Mouse (Mus musculus) MEL (cell line): ENCODE measurements around the gene Bach2. TPM values are rescaled to one million over a fixed set of nuclear protein-coding genes. Genes with fewer than 3 reads are reported as not detected.

ENCODE experiments used
- DNase-seq: peaks from one replicate; pipeline ENCODE4 v3.0.0; 2011; ENCODE audit warnings: low read depth, low spot score
- H3K27ac ChIP-seq: 2 replicates; pipeline ENCODE4 v1.5.1; 2012; ENCODE audit warnings: low read depth, mild to moderate bottlenecking, control low read depth, low read length, moderate library complexity; ENCODE audit not compliant: control insufficient read depth
- H3K27me3 ChIP-seq, 2 experiments: fragments of 150-350 bp in 1 of 2; sonication (generic) in 1 of 2; 2 replicates each; pipeline ENCODE4 v1.6.1; 2012; ENCODE audit warnings: low read length in 2 of 2, mild to moderate bottlenecking in 2 of 2, improper control_type of control experiment in 1 of 2, moderate library complexity in 1 of 2; ENCODE audit not compliant: insufficient read depth in 2 of 2, control insufficient read depth in 1 of 2
- H3K36me3 ChIP-seq, 2 experiments: 2 replicates each; pipeline ENCODE4 v1.6.1; 2012 to 2014; ENCODE audit warnings: low read length in 2 of 2, improper control_type of control experiment in 1 of 2, inconsistent platforms in 1 of 2, mild to moderate bottlenecking in 1 of 2; ENCODE audit not compliant: insufficient read depth in 2 of 2, control insufficient read depth in 1 of 2
- H3K4me1 ChIP-seq, 2 experiments: fragments of 150-350 bp in 1 of 2; sonication (generic) in 1 of 2; 2 replicates each; pipeline ENCODE4 v1.6.1; 2012; ENCODE audit warnings: low read length in 2 of 2, improper control_type of control experiment in 1 of 2, mild to moderate bottlenecking in 1 of 2; ENCODE audit not compliant: insufficient read depth in 2 of 2, control insufficient read depth in 1 of 2
- H3K4me3 ChIP-seq, 2 experiments: fragments of 150-350 bp in 1 of 2; sonication (generic) in 1 of 2; 2 replicates each; pipeline ENCODE4 v1.5.1; 2012; ENCODE audit warnings: low read depth in 2 of 2, low read length in 2 of 2, mild to moderate bottlenecking in 2 of 2, moderate library complexity in 2 of 2, control low read depth in 1 of 2, improper control_type of control experiment in 1 of 2; ENCODE audit not compliant: control insufficient read depth in 1 of 2, insufficient read depth in 1 of 2
- H3K79me2 ChIP-seq: 2 replicates; pipeline ENCODE4 v1.6.1; 2012; ENCODE audit warnings: mild to moderate bottlenecking, low read length, moderate library complexity; ENCODE audit not compliant: control insufficient read depth, poor library complexity, insufficient read depth
- H3K9ac ChIP-seq: 2 replicates; pipeline ENCODE4 v1.6.1; 2012; ENCODE audit warnings: low read depth, mild to moderate bottlenecking, control low read depth, low read length, moderate library complexity; ENCODE audit not compliant: control insufficient read depth, poor library complexity, severe bottlenecking
- H3K9me3 ChIP-seq: fragments of 150-350 bp; sonication (generic); replicated peaks from 2 replicates; pipeline ENCODE4 v1.6.1; 2012; ENCODE audit warnings: mild to moderate bottlenecking, low read length, improper control_type of control experiment, moderate library complexity; ENCODE audit not compliant: insufficient read depth
- BHLHE40 ChIP-seq: IDR thresholded peaks from 2 replicates; pipeline ENCODE4 v1.6.1; 2012; ENCODE audit warnings: low read depth, mild to moderate bottlenecking, inconsistent platforms, low read length, improper control_type of control experiment, borderline replicate concordance
- CHD1 ChIP-seq: IDR thresholded peaks from 2 replicates; pipeline ENCODE4 v1.6.1; 2012; ENCODE audit warnings: low read depth, mild to moderate bottlenecking, inconsistent platforms, low read length, improper control_type of control experiment
- CHD2 ChIP-seq: IDR thresholded peaks from 2 replicates; pipeline ENCODE4 v1.6.1; 2011; ENCODE audit warnings: low read length, improper control_type of control experiment
- CTCF ChIP-seq, 3 experiments: IDR thresholded peaks in 2 of 3; conservative IDR thresholded peaks in 1 of 3; 2 replicates each; pipeline ENCODE4 v1.5.1; 2011 to 2012; ENCODE audit warnings: low read length in 3 of 3, low read depth in 2 of 3, mild to moderate bottlenecking in 2 of 3, improper control_type of control experiment in 1 of 3, inconsistent platforms in 1 of 3, mixed read lengths in 1 of 3, moderate library complexity in 1 of 3; ENCODE audit not compliant: control insufficient read depth in 1 of 3, insufficient read depth in 1 of 3, poor library complexity in 1 of 3, severe bottlenecking in 1 of 3
- ELF1 ChIP-seq: IDR thresholded peaks from 2 replicates; pipeline ENCODE4 v1.6.1; 2014; ENCODE audit warnings: low read depth, mild to moderate bottlenecking, inconsistent platforms, low read length, improper control_type of control experiment, moderate library complexity
- EP300 ChIP-seq, 2 experiments: IDR thresholded peaks; 2 replicates each; pipeline ENCODE4 v1.6.1; 2011; ENCODE audit warnings: improper control_type of control experiment in 2 of 2, low read length in 2 of 2, low read depth in 1 of 2, mild to moderate bottlenecking in 1 of 2
- HCFC1 ChIP-seq: IDR thresholded peaks from 2 replicates; pipeline ENCODE4 v1.6.1; 2012; ENCODE audit warnings: low read depth, mild to moderate bottlenecking, inconsistent platforms, low read length, improper control_type of control experiment, moderate library complexity
- JUND ChIP-seq: IDR thresholded peaks from 2 replicates; pipeline ENCODE4 v1.6.1; 2011; ENCODE audit warnings: low read depth, mild to moderate bottlenecking, improper control_type of control experiment, low read length
- KAT2A ChIP-seq: conservative IDR thresholded peaks from 2 replicates; pipeline ENCODE4 v1.6.1; 2012; ENCODE audit warnings: low read depth, low read length, improper control_type of control experiment, inconsistent platforms
- MAFK ChIP-seq: IDR thresholded peaks from 2 replicates; pipeline ENCODE4 v1.6.1; 2011; ENCODE audit warnings: low read depth, mild to moderate bottlenecking, low read length, improper control_type of control experiment, borderline replicate concordance
- MAX ChIP-seq: IDR thresholded peaks from 2 replicates; pipeline ENCODE4 v1.6.1; 2011; ENCODE audit warnings: low read length, improper control_type of control experiment
- MEF2A ChIP-seq: IDR thresholded peaks from 2 replicates; pipeline ENCODE4 v1.6.1; 2014; ENCODE audit warnings: low read depth, mild to moderate bottlenecking, inconsistent platforms, low read length, improper control_type of control experiment; ENCODE audit not compliant: poor library complexity, insufficient replicate concordance, severe bottlenecking; ENCODE audit errors: extremely low read depth
- MYB ChIP-seq: IDR thresholded peaks from 2 replicates; pipeline ENCODE4 v1.6.1; 2011; ENCODE audit warnings: mild to moderate bottlenecking, low read depth, low read length, improper control_type of control experiment
- NELFE ChIP-seq: IDR thresholded peaks from 2 replicates; pipeline ENCODE4 v1.6.1; 2011; ENCODE audit warnings: low read depth, low read length, improper control_type of control experiment
- NRF1 ChIP-seq: IDR thresholded peaks from 2 replicates; pipeline ENCODE4 v1.6.1; 2014; ENCODE audit warnings: low read depth, mild to moderate bottlenecking, inconsistent platforms, low read length, improper control_type of control experiment, moderate library complexity; ENCODE audit not compliant: poor library complexity, insufficient read depth, severe bottlenecking
- POLR2A ChIP-seq, 2 experiments: IDR thresholded peaks; 2 replicates each; pipeline ENCODE4 v1.6.1; 2011 to 2012; ENCODE audit warnings: low read length in 2 of 2, mild to moderate bottlenecking in 2 of 2, control low read depth in 1 of 2, improper control_type of control experiment in 1 of 2, low read depth in 1 of 2, moderate library complexity in 1 of 2; ENCODE audit not compliant: control insufficient read depth in 1 of 2, insufficient read depth in 1 of 2, poor library complexity in 1 of 2
- POLR2AphosphoS2 ChIP-seq: IDR thresholded peaks from 2 replicates; pipeline ENCODE4 v1.6.1; 2011; ENCODE audit warnings: low read length, improper control_type of control experiment
- RAD21 ChIP-seq: IDR thresholded peaks from 2 replicates; pipeline ENCODE4 v1.6.1; 2011; ENCODE audit warnings: mild to moderate bottlenecking, low read depth, low read length, improper control_type of control experiment
- SIN3A ChIP-seq: IDR thresholded peaks from 2 replicates; pipeline ENCODE4 v1.6.1; 2012; ENCODE audit warnings: low read length, improper control_type of control experiment, inconsistent platforms
- SMC3 ChIP-seq: IDR thresholded peaks from 2 replicates; pipeline ENCODE4 v1.6.1; 2011; ENCODE audit warnings: low read depth, low read length, improper control_type of control experiment
- TBP ChIP-seq: IDR thresholded peaks from 2 replicates; pipeline ENCODE4 v1.8.0; 2011; ENCODE audit warnings: low read depth, low read length, improper control_type of control experiment
- USF2 ChIP-seq, 2 experiments: IDR thresholded peaks; 2 replicates each; pipeline ENCODE4 v1.6.1; 2011 to 2012; ENCODE audit warnings: improper control_type of control experiment in 2 of 2, low read length in 2 of 2, borderline replicate concordance in 1 of 2, inconsistent platforms in 1 of 2, low read depth in 1 of 2, mild to moderate bottlenecking in 1 of 2; ENCODE audit not compliant: insufficient read depth in 1 of 2
- ZC3H11A ChIP-seq: IDR thresholded peaks from 2 replicates; pipeline ENCODE4 v1.6.1; 2012; ENCODE audit warnings: low read depth, mild to moderate bottlenecking, inconsistent platforms, low read length, improper control_type of control experiment
- ZNF384 ChIP-seq: IDR thresholded peaks from 2 replicates; pipeline ENCODE4 v1.6.1; 2012; ENCODE audit warnings: low read depth, mild to moderate bottlenecking, inconsistent platforms, low read length, improper control_type of control experiment
- polyA plus RNA-seq, 2 experiments: library from polyadenylated mRNA; stranded (reverse) in 1 of 2; unstranded in 1 of 2; fragments of >175 nt in 1 of 2; fragments of >200 nt in 1 of 2; gene quantifications; 2 replicates each; pipeline versions ENCODE4 v1.2.1 to v1.2.4; 2012; ENCODE audit warnings: low replicate concordance in 2 of 2, low read depth in 1 of 2; ENCODE audit not compliant: insufficient read length in 2 of 2, insufficient read depth in 1 of 2, missing spikeins in 1 of 2
- total RNA-seq: library from RNA; depleted of rRNA; stranded (reverse); fragments of 300-350 nt; gene quantifications from 2 replicates; pipeline ENCODE4 v1.2.3, GENCODE M21; 2012

Gene Bach2
- total and polyA plus RNA-seq, 3 experiments = 0.04 TPM; not detected in 2

DNA sequence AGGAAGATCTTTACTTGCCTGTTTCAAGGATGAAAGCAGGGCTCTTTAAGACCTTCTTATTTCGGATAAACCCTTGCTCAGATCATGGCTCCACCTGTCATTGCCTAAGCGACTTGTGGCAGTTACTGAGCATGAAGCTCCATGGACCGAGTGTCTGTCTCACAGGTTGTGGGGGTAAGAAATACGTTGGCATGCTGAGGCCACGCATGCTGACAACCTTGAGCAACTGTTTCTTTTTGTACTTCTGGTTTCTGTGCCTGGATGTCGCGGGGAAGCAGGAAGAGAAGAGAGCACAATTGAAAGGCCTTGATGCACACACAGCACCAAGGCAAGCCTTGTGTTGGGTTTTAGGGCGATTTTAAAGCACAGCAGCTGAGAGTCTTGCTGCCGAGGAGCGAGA lies 87.7 kb downstream of the Bach2 start:
- DNase-seq = no peak
- Histone ChIP-seq H3K9ac (no peak overlapping the region), H3K4me1 (no peaks in the 10 kb centered on the region), H3K27ac (no peak overlapping the region), H3K4me3 (no peak overlapping the region), H3K27me3 (peaks cover 0 to 3% of the 10 kb centered on the region in 2 experiments; a peak in 3 of 4 replicates), H3K36me3 (no peaks in the 10 kb centered on the region), H3K9me3 (no peaks in the 10 kb centered on the region), H3K79me2 (no peaks in the 10 kb centered on the region)
- TF ChIP-seq MEF2A (no peak), KAT2A (no peak), HCFC1 (no peak), SMC3 (no peak), USF2 (IDR thresholded peaks at IDR 0.05; ENCODE audit: borderline replicate concordance in 1 of 2, insufficient read depth in 1 of 2, low read depth in 1 of 2, low read length in 2 of 2) (no peak), NELFE (no peak), EP300 (IDR thresholded peaks at IDR 0.05; ENCODE audit: low read depth in 1 of 2, low read length in 2 of 2) (no peak), RAD21 (no peak), ELF1 (no peak), JUND (no peak)

DNA sequence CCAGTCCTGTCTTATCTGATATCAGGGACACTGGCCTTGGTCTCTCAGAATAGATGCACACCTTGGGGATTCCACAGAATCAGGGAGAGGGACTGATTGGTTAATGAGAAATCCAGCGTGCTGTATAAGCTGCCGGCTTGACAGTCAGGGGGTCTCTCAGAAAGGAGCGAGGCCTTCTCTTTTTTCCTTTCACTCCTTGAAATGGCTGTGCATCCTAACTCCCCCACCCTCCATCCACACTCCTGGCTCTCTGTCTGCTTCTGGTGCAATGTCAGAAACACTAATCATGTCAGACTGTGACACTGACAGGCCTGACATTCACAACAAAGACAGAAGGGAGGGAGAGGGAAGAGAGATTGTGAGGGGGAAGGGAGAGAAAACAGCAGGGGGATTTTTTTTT lies 88.3 kb downstream of the Bach2 start:
- H3K79me2 ChIP-seq = no peaks in the 10 kb centered on the region
- H3K4me1 ChIP-seq = no peaks in the 10 kb centered on the region
- H3K4me3 ChIP-seq = no peak overlapping the region
- H3K27ac ChIP-seq = no peak overlapping the region
- peaks cover 0 to 3% of the 10 kb centered on the region in 2 experiments; a peak in 3 of 4 replicates for H3K27me3 ChIP-seq
- no peak for DNase-seq
- no peaks in the 10 kb centered on the region for H3K36me3 ChIP-seq
- TF ChIP-seq POLR2A (IDR thresholded peaks at IDR 0.05; ENCODE audit: control insufficient read depth in 1 of 2, insufficient read depth in 1 of 2, low read depth in 1 of 2, low read length in 2 of 2, poor library complexity in 1 of 2) (no peak), RAD21 (no peak)
- H3K9me3 ChIP-seq = no peaks in the 10 kb centered on the region
- H3K9ac ChIP-seq = no peak overlapping the region

DNA sequence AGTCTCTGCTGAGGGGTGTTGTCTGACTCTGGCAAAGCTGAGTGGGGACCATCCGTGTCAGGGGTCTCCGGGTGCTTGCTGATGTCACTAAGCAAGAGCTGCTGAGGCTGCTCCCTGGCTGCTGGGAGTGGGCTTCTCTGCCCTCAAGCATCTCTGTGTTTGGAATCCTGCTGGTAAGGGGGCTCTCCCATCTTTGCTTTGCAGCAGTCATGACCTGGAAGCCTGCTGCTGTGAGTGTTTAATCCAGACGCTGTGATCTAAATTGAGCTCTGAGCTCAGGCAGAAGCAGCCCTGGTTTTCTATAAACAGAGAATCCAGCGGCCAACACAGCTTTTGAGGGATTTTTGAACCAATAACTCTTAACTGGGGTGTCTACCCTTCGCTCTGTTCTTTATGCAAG lies 89.0 kb downstream of the Bach2 start:
- H3K36me3 ChIP-seq = no peaks in the 10 kb centered on the region

More for the DNA sequence above, 89.0 kb downstream of the Bach2 start:
- H3K79me2 ChIP-seq = no peaks in the 10 kb centered on the region
- H3K27me3 ChIP-seq = peaks cover 0 to 4% of the 10 kb centered on the region in 2 experiments; a peak in 3 of 4 replicates
- DNase-seq = no peak
- H3K27ac ChIP-seq = no peak overlapping the region
- no peak overlapping the region for H3K4me3 ChIP-seq
- no peak overlapping the region for H3K9ac ChIP-seq
- TF ChIP-seq ZC3H11A (no peak), JUND (no peak), MYB (no peak), RAD21 (no peak), HCFC1 (no peak), POLR2AphosphoS2 (no peak), MAX (no peak), TBP (no peak), CHD2 (no peak), NRF1 (no peak), MAFK (no peak), CTCF (IDR thresholded peaks at IDR 0.05 in 2 of 3, conservative IDR thresholded peaks at IDR 0.05 in 1 of 3; ENCODE audit: control insufficient read depth in 1 of 3, insufficient read depth in 1 of 3, low read depth in 2 of 3, low read length in 3 of 3, poor library complexity in 1 of 3, severe bottlenecking in 1 of 3) (no peak), CHD1 (no peak), ZNF384 (no peak), BHLHE40 (no peak), POLR2A (IDR thresholded peaks at IDR 0.05; ENCODE audit: control insufficient read depth in 1 of 2, insufficient read depth in 1 of 2, low read depth in 1 of 2, low read length in 2 of 2, poor library complexity in 1 of 2) (no peak), SIN3A (no peak)
- H3K4me1 ChIP-seq = no peaks in the 10 kb centered on the region
- H3K9me3 ChIP-seq = no peaks in the 10 kb centered on the region
